Comparison of ENCODE assay signal across 21 mouse cellular contexts in the genomic region with DNA sequence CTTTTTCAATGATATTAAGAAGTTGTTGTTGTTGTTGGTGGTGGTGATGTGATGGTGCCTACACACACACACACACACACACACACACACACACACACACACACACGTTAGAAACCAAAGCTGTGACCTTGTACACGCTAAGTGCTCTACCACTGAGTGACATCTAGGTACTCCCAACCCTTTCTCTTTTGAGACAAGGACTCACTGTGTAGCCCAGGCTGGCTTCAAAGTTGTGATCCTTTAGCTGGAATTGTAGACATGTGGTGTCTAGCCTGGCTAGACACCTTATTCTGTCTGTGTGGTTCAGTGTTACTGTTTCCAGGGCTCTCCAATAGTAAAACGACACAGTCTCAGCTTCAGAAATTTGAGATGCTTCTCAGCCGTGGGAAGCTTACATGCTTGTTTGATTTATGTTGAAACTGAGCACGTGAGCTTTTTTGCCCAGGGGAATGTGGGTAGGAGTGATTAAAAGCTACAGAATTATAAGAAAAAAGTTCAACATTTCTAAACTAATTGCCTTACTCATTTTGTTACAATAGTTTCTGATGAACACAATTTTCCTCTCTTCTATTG.
A peak's percentile ranks its signal among the peaks of the same experiment; 100 is the strongest.
DNase-seq lines count a peak whose midpoint lies in the region; ATAC-seq and TF ChIP-seq lines count a peak whose summit lies in the region.
"Had no signal": no experiment of that assay in that cellular context is flagged by ENCODE, and none has a peak within 500 bp of the region (broad histone marks: within the 10 kb centered on the region; RNA-seq: fewer than 3 reads in every experiment).

No protein-coding gene starts in this region.

- no peak overlapping the region for H3K9ac ChIP-seq in embryonic facial prominence, embryonic 12.5 days
- H3K9ac ChIP-seq in limb, embryonic 12.5 days (replicated peaks) = no peak overlapping the region
- no peak overlapping the region for H3K9ac ChIP-seq in midbrain, embryonic 16.5 days (ENCODE audit: low read depth, low read length)
- H3K9ac ChIP-seq: forebrain, embryonic 13.5 days; hindbrain, embryonic 15.5 days; liver, postnatal 0 days; neural tube, embryonic 15.5 days had no signal

- 43% methylated on average over 5 of the region's 5 CpGs for WGBS in embryonic facial prominence, embryonic 12.5 days
- 36% methylated on average over 5 of the region's 5 CpGs for WGBS in limb, embryonic 12.5 days
- 76% methylated on average over 5 of the region's 5 CpGs for WGBS in midbrain, embryonic 16.5 days

- H3K4me3 ChIP-seq in C2C12 (ENCODE audit: insufficient read depth, poor library complexity, severe bottlenecking) = no peak overlapping the region
- no peak overlapping the region for H3K4me3 ChIP-seq in embryonic facial prominence, embryonic 12.5 days
- no peak overlapping the region for H3K4me3 ChIP-seq in limb, embryonic 12.5 days (replicated peaks)
- H3K4me3 ChIP-seq in midbrain, embryonic 16.5 days (ENCODE audit: low read depth, low read length) = no peak overlapping the region
- H3K4me3 ChIP-seq: forebrain, embryonic 13.5 days; hindbrain, embryonic 15.5 days; neural tube, embryonic 15.5 days had no signal

- H3ac ChIP-seq in C2C12 (ENCODE audit: control insufficient read depth, insufficient read length, low read depth) = no peak overlapping the region

- no peaks in the 10 kb centered on the region for H3K27me3 ChIP-seq in C2C12 (ENCODE audit: control insufficient read depth, insufficient read depth, insufficient read length)
- H3K27me3 ChIP-seq in embryonic facial prominence, embryonic 12.5 days = no peaks in the 10 kb centered on the region
- no peaks in the 10 kb centered on the region for H3K27me3 ChIP-seq in limb, embryonic 12.5 days
- H3K27me3 ChIP-seq in midbrain, embryonic 16.5 days (ENCODE audit: control insufficient read depth, insufficient read depth, low read depth, low read length) = no peaks in the 10 kb centered on the region
- H3K27me3 ChIP-seq: forebrain, embryonic 13.5 days; hindbrain, embryonic 15.5 days; neural tube, embryonic 15.5 days had no signal

- H3K79me2 ChIP-seq in C2C12 (ENCODE audit: control insufficient read depth, insufficient read depth) = no peaks in the 10 kb centered on the region

- H3K4me1 ChIP-seq in embryonic facial prominence, embryonic 12.5 days = no peaks in the 10 kb centered on the region
- no peaks in the 10 kb centered on the region for H3K4me1 ChIP-seq in limb, embryonic 12.5 days (replicated peaks)
- no peaks in the 10 kb centered on the region for H3K4me1 ChIP-seq in midbrain, embryonic 16.5 days (ENCODE audit: control insufficient read depth, insufficient read depth, low read length)
- H3K4me1 ChIP-seq: forebrain, embryonic 13.5 days; hindbrain, embryonic 15.5 days; neural tube, embryonic 15.5 days had no signal

- H3K4me2 ChIP-seq in embryonic facial prominence, embryonic 12.5 days (replicated peaks) = no peak overlapping the region
- no peak overlapping the region for H3K4me2 ChIP-seq in limb, embryonic 12.5 days
- no peak overlapping the region for H3K4me2 ChIP-seq in midbrain, embryonic 16.5 days (ENCODE audit: low read length)
- H3K4me2 ChIP-seq: forebrain, embryonic 13.5 days; hindbrain, embryonic 15.5 days; neural tube, embryonic 15.5 days had no signal

- H3K9me3 ChIP-seq in embryonic facial prominence, embryonic 12.5 days = no peaks in the 10 kb centered on the region
- H3K9me3 ChIP-seq in limb, embryonic 12.5 days = no peaks in the 10 kb centered on the region
- H3K9me3 ChIP-seq in midbrain, embryonic 16.5 days (replicated peaks; ENCODE audit: control insufficient read depth, low read length, poor library complexity, severe bottlenecking) = no peaks in the 10 kb centered on the region
- H3K9me3 ChIP-seq: forebrain, embryonic 13.5 days; hindbrain, embryonic 15.5 days; neural tube, embryonic 15.5 days had no signal

- no peaks in the 10 kb centered on the region for H3K79me3 ChIP-seq in C2C12 (ENCODE audit: low read depth)

- TF ChIP-seq CTCF in C2C12 (IDR thresholded peaks at IDR 0.05; ENCODE audit: control insufficient read depth, insufficient read depth, insufficient read length) = no peak

- DNase-seq in 3T3-L1 (ENCODE audit: low read depth, low spot score) = peak; percentile 48
- DNase-seq in thymus, postnatal 25 days = no peak
- no peak for DNase-seq in left cerebral cortex, postnatal 36 days (ENCODE audit: low spot score in 2 of 2)
- DNase-seq: cerebellum, adult 8-10 months; gastrocnemius, postnatal 14 days; heart, adult 18-20 months; heart, postnatal 36 days; kidney, postnatal 4 days; liver, postnatal 0 days; lung, postnatal 10 days; midbrain, embryonic 14.5 days; right cerebral cortex, postnatal 14 days; thymus, adult 18-20 months had no signal

- H3K36me3 ChIP-seq in C2C12 (ENCODE audit: control insufficient read depth, insufficient read depth) = no peaks in the 10 kb centered on the region
- H3K36me3 ChIP-seq in embryonic facial prominence, embryonic 12.5 days = no peaks in the 10 kb centered on the region
- no peaks in the 10 kb centered on the region for H3K36me3 ChIP-seq in limb, embryonic 12.5 days
- no peaks in the 10 kb centered on the region for H3K36me3 ChIP-seq in midbrain, embryonic 16.5 days (ENCODE audit: control insufficient read depth, insufficient read depth, low read length)
- H3K36me3 ChIP-seq: hindbrain, embryonic 15.5 days; neural tube, embryonic 15.5 days had no signal

- intact Hi-C loops in left cerebral cortex, postnatal 36 days (cut with DNase I) = no loop called here

- no peak for ATAC-seq in embryonic facial prominence, embryonic 12.5 days (ENCODE audit: insufficient number of reproducible peaks, insufficient read depth, low FRiP score, low TSS enrichment)
- peak; percentile 56; the same call in 1 of the 2 replicates for ATAC-seq in limb, embryonic 12.5 days (ENCODE audit: insufficient number of reproducible peaks, insufficient read depth, low FRiP score, low TSS enrichment, low read depth)
- no peak for ATAC-seq in midbrain, embryonic 16.5 days
- ATAC-seq: forebrain, embryonic 13.5 days; intestine, embryonic 16.5 days; liver, postnatal 0 days had no signal

- H3K27ac ChIP-seq in embryonic facial prominence, embryonic 12.5 days = peak overlapping the region; percentile 54; the same call in 1 of the 2 replicates
- H3K27ac ChIP-seq in limb, embryonic 12.5 days = peak overlapping the region; percentile 25; the same call in 1 of the 2 replicates
- H3K27ac ChIP-seq in midbrain, embryonic 16.5 days (ENCODE audit: low read length) = no peak overlapping the region
- H3K27ac ChIP-seq: forebrain, embryonic 13.5 days; hindbrain, embryonic 15.5 days; neural tube, embryonic 15.5 days had no signal

TF ChIP-seq in C2C12, 6 proteins besides CTCF, POLR2A, EP300 and RAD21:
- TF ChIP-seq FOSL1 (IDR thresholded peaks at IDR 0.05; ENCODE audit: insufficient read depth, low read length, poor library complexity, severe bottlenecking) (no peak), USF1 (IDR thresholded peaks at IDR 0.05; ENCODE audit: low read depth) (peak; percentile 20)
TF ChIP-seq in C2C12: peak in this region for 1.
